Mouse (Mus musculus): ENCODE measurements around the gene Shcbp1l.
A peak's percentile ranks its signal among the peaks of the same experiment; 100 is the strongest.

Gene Shcbp1l

GRCm38 (mm10) chr1:153489132-153489531 is 64.2 kb downstream of the Shcbp1l start:
- peak in 1 of 2 experiments; percentile 41 for DNase-seq

DNA sequence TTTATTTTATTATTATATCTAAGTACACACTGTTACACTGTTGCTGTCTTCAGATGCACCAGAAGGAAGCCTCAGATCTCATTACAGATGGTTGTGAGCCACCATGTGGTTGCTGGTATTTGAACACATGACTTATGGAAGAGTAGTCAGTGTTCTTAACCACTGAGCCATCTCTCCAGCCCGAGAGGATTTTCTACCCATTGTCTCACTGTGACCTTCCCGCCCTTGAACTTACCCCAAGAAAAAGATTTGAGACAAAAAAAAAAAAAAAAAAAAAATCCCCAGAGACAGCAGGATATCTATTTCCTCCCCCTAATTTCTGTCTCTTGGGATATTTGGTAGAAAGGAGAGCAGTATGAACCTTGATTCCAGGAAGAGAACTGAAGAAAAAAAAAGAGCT is 64.6 kb downstream of the Shcbp1l start:
- DNase-seq: no peak

- DNase-seq: no peak
These were observed 65.0 kb downstream of the Shcbp1l start for GRCm38 (mm10) chr1:153489963-153490362.

DNA sequence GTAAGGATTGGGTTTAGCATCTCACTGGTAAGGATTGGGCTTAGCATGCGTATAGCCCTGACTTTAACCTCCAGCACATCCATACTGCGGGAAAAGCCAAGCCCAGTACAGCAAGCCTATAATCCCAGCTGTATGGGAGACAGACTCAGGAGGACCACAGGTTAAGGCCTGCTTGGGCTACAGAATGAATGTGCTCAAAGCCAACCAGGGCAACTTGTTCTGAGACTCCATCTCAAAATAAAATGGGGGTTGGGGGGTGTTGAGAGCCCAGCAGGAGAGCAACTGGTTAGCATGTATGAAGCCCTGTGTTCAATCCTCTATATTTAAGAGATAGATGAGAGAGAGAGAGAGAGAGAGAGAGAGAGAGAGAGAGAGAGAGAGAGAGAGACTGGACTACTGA is 66.4 kb downstream of the Shcbp1l start:
- DNase-seq: no peak

DNA sequence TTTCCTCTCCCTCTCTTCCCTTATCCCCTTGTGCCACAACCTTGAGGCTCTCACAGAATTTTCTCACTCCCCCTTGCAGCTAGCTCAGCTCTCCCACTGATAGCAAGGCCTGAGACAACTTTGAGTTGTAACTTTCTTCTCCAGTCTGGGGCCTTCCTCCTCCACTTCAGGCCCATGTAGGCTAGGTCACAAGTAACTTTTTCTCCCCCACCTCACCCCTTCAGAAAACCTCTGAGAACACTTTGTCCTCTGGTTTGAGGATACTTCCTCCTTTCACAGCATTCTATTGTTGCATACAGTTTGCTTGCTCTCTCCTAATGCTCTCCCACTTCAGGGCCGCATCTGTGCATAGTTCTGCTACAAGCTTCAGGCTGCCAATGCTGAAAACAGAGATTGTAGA is 66.9 kb downstream of the Shcbp1l start:
- no peak for DNase-seq

DNA sequence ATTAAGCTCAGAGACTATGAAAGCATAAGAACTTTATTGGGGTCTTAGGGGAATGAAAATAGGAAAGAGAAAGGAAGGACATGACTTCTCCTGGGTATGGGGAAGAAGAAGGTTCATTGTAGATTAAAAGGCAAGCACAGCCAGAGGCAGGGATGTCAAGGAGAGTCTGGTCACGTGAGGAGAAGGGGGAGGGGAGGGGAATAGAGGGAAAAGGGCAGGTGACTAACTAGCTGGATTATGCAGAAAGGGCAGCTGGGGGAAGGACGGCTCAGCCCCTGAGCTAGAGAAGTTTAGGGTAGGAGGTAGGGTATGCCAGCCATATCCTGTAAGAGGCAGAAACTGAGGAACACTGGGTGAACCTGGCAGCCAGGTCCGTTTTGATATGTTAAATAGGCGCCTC is 68.4 kb downstream of the Shcbp1l start:
- DNase-seq: no peak

DNA sequence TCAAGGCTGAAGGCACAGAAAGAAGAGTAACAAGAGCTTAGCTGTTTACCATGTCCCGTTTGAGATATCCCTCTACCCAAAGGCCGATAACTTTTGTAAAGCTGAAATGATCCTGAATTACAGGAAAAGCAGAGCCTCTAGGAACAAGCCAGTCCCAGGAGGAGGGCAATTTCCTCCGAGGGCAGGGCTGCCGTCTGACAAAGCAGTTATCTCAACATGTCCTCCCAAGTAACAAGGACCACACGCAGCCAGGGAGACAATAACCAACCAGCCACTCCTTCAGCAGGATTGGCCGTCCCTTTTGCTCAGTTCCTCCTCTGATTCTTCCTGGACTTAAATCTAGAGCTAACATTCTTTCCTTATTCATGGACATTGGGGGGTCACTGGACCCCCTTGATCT is 69.0 kb downstream of the Shcbp1l start:
- DNase-seq: no peak

DNA sequence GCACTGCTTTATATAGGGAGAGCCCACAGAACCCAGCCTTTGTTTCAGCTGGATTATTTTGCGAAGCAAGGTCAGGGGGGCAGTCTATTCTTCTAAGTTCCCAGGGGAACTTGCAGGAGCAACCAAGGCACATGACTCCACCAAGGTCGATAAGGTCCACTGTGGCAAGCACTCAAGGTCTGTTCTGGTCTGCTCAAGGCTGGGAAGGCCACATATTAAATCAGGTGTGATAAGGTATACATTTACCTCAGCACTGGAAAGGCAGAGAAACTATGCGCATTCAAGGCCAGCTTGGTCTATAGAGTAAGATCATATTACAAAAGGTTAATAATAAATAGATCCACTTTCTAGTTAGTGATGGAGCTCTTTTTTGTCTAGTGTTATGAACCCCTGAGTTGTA is 71.1 kb downstream of the Shcbp1l start:
- no peak for DNase-seq

GRCm38 (mm10) chr1:153500030-153500429 is 75.1 kb downstream of the Shcbp1l start:
- DNase-seq: no peak

DNA sequence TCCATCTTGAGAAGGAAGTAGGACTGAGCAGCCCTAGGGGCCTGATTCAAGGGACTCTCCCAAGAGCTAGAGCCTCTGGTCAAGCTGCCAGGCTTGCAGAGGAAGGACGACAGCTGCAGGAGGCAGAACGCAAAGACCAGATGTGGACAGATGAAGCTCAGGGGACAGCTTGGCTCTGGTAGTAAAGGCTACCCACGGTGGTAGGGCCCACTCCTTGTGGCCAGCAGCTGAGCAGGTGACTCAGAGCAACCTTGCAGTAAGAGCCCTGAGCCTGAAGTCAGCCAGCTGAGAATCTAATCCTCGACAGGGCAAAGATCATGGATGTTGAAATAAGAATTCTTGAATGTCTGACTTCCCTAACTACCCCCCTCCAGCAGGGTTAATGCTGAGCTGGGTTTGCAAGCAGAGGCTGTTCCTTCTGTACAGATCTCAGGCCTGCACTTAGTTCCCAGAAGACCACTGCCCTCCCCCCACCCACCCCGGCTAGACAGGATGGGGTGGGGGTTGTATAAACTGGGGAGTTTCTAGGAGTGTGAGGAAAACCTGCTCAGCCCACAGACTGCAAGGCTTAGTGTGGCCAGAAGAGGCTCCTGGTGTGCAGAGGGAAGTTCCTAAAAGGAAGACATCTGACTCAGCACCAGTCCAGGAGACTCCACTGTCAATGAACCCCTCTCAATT is 76.8 kb downstream of the Shcbp1l start:
- no peak for DNase-seq
